Mouse (Mus musculus): ENCODE data around the gene Hacd2. TPM values are rescaled to one million over a fixed set of nuclear protein-coding genes. Genes with fewer than 3 reads are reported as not detected.

Hacd2 gene
- polyA plus RNA-seq, 1 experiment from 2014 or later: 73.4 TPM

- H3K27ac ChIP-seq: no peak overlapping the region
- WGBS: 88% methylated on average over 1 of the region's 1 CpGs
- H3K4me3 ChIP-seq: no peak overlapping the region
- H3K36me3 ChIP-seq: no peaks in the 10 kb centered on the region
- no peaks in the 10 kb centered on the region for H3K4me1 ChIP-seq
- no peaks in the 10 kb centered on the region for H3K9me3 ChIP-seq (replicated peaks)
- no peak for DNase-seq (ENCODE audit: low spot score)
- peaks cover 18% of the 10 kb centered on the region for H3K27me3 ChIP-seq (ENCODE audit: low read depth, poor library complexity, severe bottlenecking)
Measured at GRCm38 (mm10) chr16:35018470-35018974, 3.7 kb upstream of the Hacd2 start.

DNA sequence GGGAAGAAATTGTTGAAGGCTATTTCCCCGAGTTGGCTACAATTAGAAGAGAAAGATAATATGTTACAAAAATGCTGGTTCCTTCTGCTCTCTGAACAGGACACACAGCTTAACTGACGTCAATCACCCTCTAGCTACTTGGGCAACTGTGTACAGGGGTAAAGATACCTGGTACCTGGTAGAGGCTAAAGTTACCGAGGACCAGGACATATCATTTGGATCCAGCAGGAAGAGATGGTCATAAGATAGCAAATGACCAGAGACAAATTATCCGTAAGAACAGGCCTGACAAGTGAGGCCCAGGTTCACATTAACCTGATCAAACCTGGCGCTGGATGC, 356 bp upstream of the Hacd2 start:
- Histone ChIP-seq H3K9me3 (replicated peaks) (no peaks in the 10 kb centered on the region), H3K27me3 (ENCODE audit: low read depth, poor library complexity, severe bottlenecking) (peaks cover 18% of the 10 kb centered on the region), H3K36me3 (peaks cover 19% of the 10 kb centered on the region), H3K4me3 (peak overlapping the region; percentile 87), H3K27ac (peak overlapping the region; percentile 93), H3K4me1 (no peaks in the 10 kb centered on the region)
- DNase-seq (ENCODE audit: low spot score): no peak
- WGBS: 52% methylated on average over 5 of the region's 5 CpGs

GRCm38 (mm10) chr16:35023138-35023735, 1.0 kb downstream of the Hacd2 start:
- peaks cover 26% of the 10 kb centered on the region for H3K36me3 ChIP-seq
- DNase-seq (ENCODE audit: low spot score): peak; percentile 34
- no peaks in the 10 kb centered on the region for H3K9me3 ChIP-seq (replicated peaks)
- H3K4me3 ChIP-seq: peak overlapping the region; percentile 87
- H3K27ac ChIP-seq: peak overlapping the region; percentile 93
- H3K27me3 ChIP-seq (ENCODE audit: low read depth, poor library complexity, severe bottlenecking): peaks cover 18% of the 10 kb centered on the region
- H3K4me1 ChIP-seq: no peaks in the 10 kb centered on the region
- 3% methylated on average over 8 of the region's 8 CpGs for WGBS

DNA sequence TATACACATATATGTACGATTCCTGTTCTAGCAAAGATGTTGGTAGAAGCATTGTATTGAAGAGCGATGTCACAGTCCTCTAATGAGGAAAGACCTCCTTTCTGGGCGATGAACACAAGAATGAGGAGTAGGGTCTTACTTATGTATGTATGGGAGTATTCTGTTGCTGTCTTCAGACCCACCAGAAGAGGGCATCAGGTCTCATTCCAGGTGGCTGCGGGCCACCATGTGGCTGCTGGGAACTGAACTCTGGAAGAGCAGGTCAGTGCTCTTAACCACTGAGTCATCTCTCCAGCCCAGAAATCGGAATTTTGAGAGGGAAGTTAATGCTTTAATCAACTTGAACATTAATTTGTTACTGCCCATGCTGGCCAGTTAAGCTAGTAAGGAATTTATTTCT, 2.1 kb downstream of the Hacd2 start:
- peaks cover 36% of the 10 kb centered on the region for H3K36me3 ChIP-seq
- peaks cover 11% of the 10 kb centered on the region for H3K27me3 ChIP-seq (ENCODE audit: low read depth, poor library complexity, severe bottlenecking)
- H3K27ac ChIP-seq: no peak overlapping the region
- no peaks in the 10 kb centered on the region for H3K9me3 ChIP-seq (replicated peaks)
- WGBS: 79% methylated on average over 5 of the region's 5 CpGs
- H3K4me1 ChIP-seq: no peaks in the 10 kb centered on the region
- DNase-seq (ENCODE audit: low spot score): no peak
- H3K4me3 ChIP-seq: no peak overlapping the region

DNA sequence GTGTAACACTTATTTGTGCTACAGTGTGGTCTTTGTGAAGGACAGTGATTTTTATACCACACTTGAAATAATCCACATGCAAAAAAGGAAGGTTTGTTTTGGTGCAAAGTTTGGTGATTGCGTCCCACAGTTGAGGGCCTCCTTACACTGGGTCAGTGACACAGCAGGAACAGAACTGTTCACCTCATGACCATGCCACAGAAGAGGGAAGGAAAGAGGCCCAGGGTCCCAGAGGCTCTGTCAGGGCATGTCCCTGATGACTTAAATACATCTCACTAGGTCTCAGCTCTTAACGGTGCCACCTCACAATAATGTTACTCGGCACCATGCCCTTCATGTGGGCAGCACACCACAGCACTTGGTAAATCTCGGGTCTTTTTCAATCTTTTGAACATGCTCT, 3.1 kb downstream of the Hacd2 start:
- H3K27me3 ChIP-seq (ENCODE audit: low read depth, poor library complexity, severe bottlenecking): 0 out of 2 replicates have a peak, but pooled peaks cover 3% of the 10 kb centered on the region
- WGBS: 95% methylated on average over 4 of the region's 4 CpGs
- H3K36me3 ChIP-seq: peaks cover 45% of the 10 kb centered on the region
- no peak for DNase-seq (ENCODE audit: low spot score)
- H3K9me3 ChIP-seq (replicated peaks): no peaks in the 10 kb centered on the region
- H3K4me3 ChIP-seq: no peak overlapping the region
- H3K4me1 ChIP-seq: no peaks in the 10 kb centered on the region
- H3K27ac ChIP-seq: no peak overlapping the region

- H3K4me3 ChIP-seq: no peak overlapping the region
- H3K27me3 ChIP-seq (ENCODE audit: low read depth, poor library complexity, severe bottlenecking): no peaks in the 10 kb centered on the region
- H3K27ac ChIP-seq: no peak overlapping the region
- 89% methylated on average over 3 of the region's 3 CpGs for WGBS
- DNase-seq (ENCODE audit: low spot score): no peak
- H3K9me3 ChIP-seq (replicated peaks): no peaks in the 10 kb centered on the region
- H3K36me3 ChIP-seq: peaks cover 53% of the 10 kb centered on the region
- H3K4me1 ChIP-seq: peaks cover 5% of the 10 kb centered on the region
Measured at GRCm38 (mm10) chr16:35033241-35033640, 11.0 kb downstream of the Hacd2 start.

GRCm38 (mm10) chr16:35033809-35034577, 11.8 kb downstream of the Hacd2 start:
- Histone ChIP-seq H3K9me3 (replicated peaks) (no peaks in the 10 kb centered on the region), H3K4me1 (peaks cover 7% of the 10 kb centered on the region), H3K27ac (no peak overlapping the region), H3K36me3 (peaks cover 46% of the 10 kb centered on the region), H3K27me3 (ENCODE audit: low read depth, poor library complexity, severe bottlenecking) (no peaks in the 10 kb centered on the region), H3K4me3 (no peak overlapping the region)
- DNase-seq (ENCODE audit: low spot score): no peak
- 81% methylated on average over 8 of the region's 8 CpGs for WGBS

- H3K36me3 ChIP-seq: peaks cover 42% of the 10 kb centered on the region
- H3K4me1 ChIP-seq: peaks cover 7% of the 10 kb centered on the region
- no peaks in the 10 kb centered on the region for H3K27me3 ChIP-seq (ENCODE audit: low read depth, poor library complexity, severe bottlenecking)
- H3K27ac ChIP-seq: no peak overlapping the region
- H3K4me3 ChIP-seq: no peak overlapping the region
- WGBS: 92% methylated on average over 5 of the region's 5 CpGs
- no peaks in the 10 kb centered on the region for H3K9me3 ChIP-seq (replicated peaks)
- no peak for DNase-seq (ENCODE audit: low spot score)
Measured at GRCm38 (mm10) chr16:35034971-35035370, 12.7 kb downstream of the Hacd2 start.

DNA sequence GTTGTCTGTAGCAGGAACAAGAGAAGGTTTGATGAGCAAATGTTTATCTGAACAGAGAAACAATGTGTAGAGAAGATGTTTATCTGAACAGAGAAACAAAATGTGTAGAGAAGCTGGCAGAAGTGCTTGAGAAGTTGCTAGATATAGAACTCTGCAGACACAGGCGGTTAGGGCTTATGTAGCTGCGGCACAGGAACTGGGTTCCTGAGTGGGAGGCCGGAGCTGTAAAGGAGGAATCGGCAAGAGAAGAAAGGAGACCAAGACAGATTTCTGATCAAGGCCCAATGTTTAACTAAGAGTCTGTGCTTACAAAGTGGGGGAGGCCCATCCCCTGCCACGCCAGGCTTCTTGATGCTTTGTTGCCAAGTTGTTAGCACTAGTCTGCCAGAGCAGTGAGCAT, 14.5 kb downstream of the Hacd2 start:
- Histone ChIP-seq H3K9me3 (replicated peaks) (no peaks in the 10 kb centered on the region), H3K36me3 (peaks cover 45% of the 10 kb centered on the region), H3K4me1 (peaks cover 7% of the 10 kb centered on the region), H3K27ac (no peak overlapping the region), H3K27me3 (ENCODE audit: low read depth, poor library complexity, severe bottlenecking) (no peaks in the 10 kb centered on the region), H3K4me3 (no peak overlapping the region)
- WGBS: 67% methylated on average over 5 of the region's 5 CpGs
- no peak for DNase-seq (ENCODE audit: low spot score)

GRCm38 (mm10) chr16:35038343-35039057, 16.3 kb downstream of the Hacd2 start:
- Histone ChIP-seq H3K27ac (no peak overlapping the region), H3K4me3 (no peak overlapping the region), H3K27me3 (ENCODE audit: low read depth, poor library complexity, severe bottlenecking) (no peaks in the 10 kb centered on the region), H3K4me1 (peaks cover 7% of the 10 kb centered on the region), H3K9me3 (replicated peaks) (no peaks in the 10 kb centered on the region), H3K36me3 (peaks cover 44% of the 10 kb centered on the region)
- DNase-seq (ENCODE audit: low spot score): no peak
- 26% methylated on average over 4 of the region's 4 CpGs for WGBS

GRCm38 (mm10) chr16:35040154-35040553, 17.9 kb downstream of the Hacd2 start:
- no peaks in the 10 kb centered on the region for H3K27me3 ChIP-seq (ENCODE audit: low read depth, poor library complexity, severe bottlenecking)
- DNase-seq (ENCODE audit: low spot score): no peak
- H3K4me3 ChIP-seq: no peak overlapping the region
- no peaks in the 10 kb centered on the region for H3K9me3 ChIP-seq (replicated peaks)
- 84% methylated on average over 1 of the region's 1 CpGs for WGBS
- H3K4me1 ChIP-seq: peaks cover 7% of the 10 kb centered on the region
- H3K27ac ChIP-seq: no peak overlapping the region
- H3K36me3 ChIP-seq: peaks cover 37% of the 10 kb centered on the region

- Histone ChIP-seq H3K36me3 (peaks cover 37% of the 10 kb centered on the region), H3K4me1 (peaks cover 7% of the 10 kb centered on the region), H3K27me3 (ENCODE audit: low read depth, poor library complexity, severe bottlenecking) (no peaks in the 10 kb centered on the region), H3K27ac (no peak overlapping the region), H3K4me3 (no peak overlapping the region), H3K9me3 (replicated peaks) (no peaks in the 10 kb centered on the region)
- DNase-seq (ENCODE audit: low spot score): no peak
- 86% methylated on average over 7 of the region's 7 CpGs for WGBS
Measured at GRCm38 (mm10) chr16:35041001-35041400, 18.8 kb downstream of the Hacd2 start.

Data from limb, embryonic 10.5 days (tissue).